ENCODE assay signal across 12 mouse cellular contexts in the genomic region with DNA sequence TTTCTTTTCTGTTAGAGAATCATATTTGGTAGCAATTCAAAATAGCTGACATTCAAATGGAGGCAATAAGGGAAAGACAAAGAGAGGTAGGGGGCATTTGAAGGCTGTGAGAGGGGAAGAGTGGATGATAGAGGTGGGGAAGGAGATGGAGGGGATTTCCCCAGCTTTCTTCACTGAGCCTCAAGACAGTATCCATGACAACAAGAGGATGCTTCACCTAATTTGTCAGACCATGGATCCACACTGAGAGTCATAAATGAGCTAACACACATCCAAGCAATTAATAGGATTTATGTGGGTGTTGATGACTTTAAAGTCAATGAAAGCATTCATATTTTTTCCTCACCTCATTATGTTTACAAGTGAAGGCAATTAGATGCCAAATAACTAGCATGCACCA.
"Had no signal": no experiment of that assay in that cellular context is flagged by ENCODE, and none has a peak within 500 bp of the region (broad histone marks: within the 10 kb centered on the region; RNA-seq: fewer than 3 reads in every experiment).

No protein-coding gene starts in this region.

- H3K27me3 ChIP-seq: limb, embryonic 12.5 days; liver, embryonic 13.5 days; lung, embryonic 15.5 days; midbrain, embryonic 13.5 days had no signal

- ATAC-seq: liver, postnatal 0 days; midbrain, embryonic 13.5 days had no signal

- H3K27ac ChIP-seq: kidney, postnatal 0 days; limb, embryonic 12.5 days; liver, embryonic 13.5 days; lung, embryonic 15.5 days; midbrain, embryonic 13.5 days; stomach, postnatal 0 days had no signal

- H3K4me3 ChIP-seq: limb, embryonic 12.5 days; liver, embryonic 13.5 days; lung, embryonic 15.5 days; midbrain, embryonic 13.5 days; myocyte had no signal

- H3K4me1 ChIP-seq: limb, embryonic 12.5 days; liver, embryonic 13.5 days; lung, embryonic 15.5 days; midbrain, embryonic 13.5 days had no signal

- DNase-seq: kidney, adult 9 months; kidney, postnatal 36 days; layer of hippocampus, adult 9-11 months; liver; liver, embryonic 13.5 days; liver, postnatal 0 days had no signal

- H3K4me2 ChIP-seq: limb, embryonic 12.5 days; liver, embryonic 13.5 days; lung, embryonic 15.5 days; midbrain, embryonic 13.5 days had no signal

- H3K9ac ChIP-seq: limb, embryonic 12.5 days; liver, embryonic 13.5 days; liver, postnatal 0 days; lung, embryonic 15.5 days; midbrain, embryonic 13.5 days had no signal

- H3K36me3 ChIP-seq: limb, embryonic 12.5 days; liver, embryonic 13.5 days; lung, embryonic 15.5 days; midbrain, embryonic 13.5 days had no signal

- H3K9me3 ChIP-seq: limb, embryonic 12.5 days; liver, embryonic 13.5 days; lung, embryonic 15.5 days; midbrain, embryonic 13.5 days had no signal
